In the genomic region with DNA sequence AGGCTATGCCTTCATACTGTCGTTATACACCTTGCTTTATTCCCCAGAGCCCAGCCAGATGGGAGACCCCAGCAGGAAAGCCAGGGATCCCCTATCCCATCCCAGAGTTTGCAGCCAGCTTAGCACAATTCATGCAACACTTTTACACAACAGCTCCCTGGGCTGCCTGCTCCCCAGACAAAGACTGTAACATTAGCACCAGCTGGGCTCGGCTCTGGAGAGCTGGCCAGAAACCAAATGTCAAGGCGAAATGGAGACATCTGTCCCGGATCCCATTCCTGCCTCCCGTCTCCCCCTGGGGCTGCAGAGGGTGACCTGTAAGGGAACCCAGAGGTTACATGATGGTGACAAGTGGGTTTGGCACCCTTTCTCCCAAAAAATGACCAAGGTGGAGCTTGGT, we compare ENCODE assay signal across 12 mouse cellular contexts. TPM values are rescaled to one million over a fixed set of nuclear protein-coding genes. Genes with fewer than 3 reads are reported as not detected.
DNase-seq lines count a peak whose midpoint lies in the region; ATAC-seq and TF ChIP-seq lines count a peak whose summit lies in the region.
"Had no signal": no experiment of that assay in that cellular context is flagged by ENCODE, and none has a peak within 500 bp of the region (broad histone marks: within the 10 kb centered on the region; RNA-seq: fewer than 3 reads in every experiment).

No protein-coding gene starts in this region.

- H3K27me3 ChIP-seq in embryonic facial prominence, embryonic 13.5 days = no peaks in the 10 kb centered on the region

- WGBS in embryonic facial prominence, embryonic 13.5 days = 25% methylated on average over 5 of the region's 5 CpGs

- H3K27ac ChIP-seq in layer of hippocampus, adult 2 months = no peak overlapping the region; the same call in 1 of the 2 replicates
- H3K27ac ChIP-seq in embryonic facial prominence, embryonic 13.5 days = 0 out of 2 replicates have a peak overlapping the region, but pooled peaks have one; percentile 4
- H3K27ac ChIP-seq: macrophage had no signal

- no peaks in the 10 kb centered on the region for H3K9me3 ChIP-seq in embryonic facial prominence, embryonic 13.5 days

- no peaks in the 10 kb centered on the region for H3K36me3 ChIP-seq in embryonic facial prominence, embryonic 13.5 days

- no peak for TF ChIP-seq CTCF in layer of hippocampus, adult 2 months (conservative IDR thresholded peaks at IDR 0.05)

- ATAC-seq in cerebellum, adult (ENCODE audit: insufficient number of reproducible peaks, low FRiP score, low TSS enrichment) = no peak
- no peak for ATAC-seq in embryonic facial prominence, embryonic 13.5 days (ENCODE audit: insufficient number of reproducible peaks, insufficient read depth, low FRiP score, low TSS enrichment, low read depth)

- H3K4me1 ChIP-seq in embryonic facial prominence, embryonic 13.5 days = peaks cover 45% of the 10 kb centered on the region

- 0 out of 2 replicates have a peak overlapping the region, but pooled peaks have one; percentile 36 for H3K9ac ChIP-seq in embryonic facial prominence, embryonic 13.5 days

- H3K4me2 ChIP-seq in embryonic facial prominence, embryonic 13.5 days = no peak overlapping the region

- peak; percentile 26 to 51 for DNase-seq in cerebellum, postnatal 10 days
- DNase-seq in layer of hippocampus, adult 9-11 months = peak; percentile 47
- DNase-seq in layer of hippocampus, adult 2 months (ENCODE audit: low spot score in 2 of 2) = no peak
- DNase-seq in heart, postnatal 4 days = peak; percentile 72
- no peak for DNase-seq in c-Kit-positive CD71-positive TER-119-positive erythroid progenitor cells, embryonic 14.5 days (ENCODE audit: low spot score)
- DNase-seq in frontal cortex, postnatal 25 days (ENCODE audit: low spot score in 2 of 2) = no peak

- H3K4me3 ChIP-seq in layer of hippocampus, adult 2 months = no peak overlapping the region
- no peak overlapping the region for H3K4me3 ChIP-seq in embryonic facial prominence, embryonic 13.5 days

RNA-seq across cellular contexts. Expression of a gene that starts 17.8 kb away (rescaled TPM):
- total RNA-seq in layer of hippocampus, adult 2 months (2021) = 1 to 10 TPM; 2.2 to 3.8 TPM
- polyA plus RNA-seq in embryonic facial prominence, embryonic 13.5 days (2015; fragmentation: Nextera tagmentation; extraction: Ambion mirVana) = 25.1 and 26.7 TPM in 2 replicates
- total RNA-seq in heart, postnatal 4 days (2021) = 10 to 100 TPM; 62.2 to 63.4 TPM
- polyA plus RNA-seq: macrophage had no signal

RNA-seq across cellular contexts. Expression of a gene that starts 31.4 kb away (rescaled TPM):
- 1 to 10 TPM; 2.0 to 3.3 TPM for total RNA-seq in layer of hippocampus, adult 2 months (2021)
- polyA plus RNA-seq in embryonic facial prominence, embryonic 13.5 days (2015; fragmentation: Nextera tagmentation; extraction: Ambion mirVana) = 3.1 and 5.0 TPM in 2 replicates
- total RNA-seq in heart, postnatal 4 days (2021) = under 1 TPM; 0.26 to 0.50 TPM
- total RNA-seq: hematopoietic stem cell, adult 5-6 weeks had no signal
- polyA plus RNA-seq: macrophage had no signal

RNA-seq across cellular contexts. Expression of a gene that starts 41.7 kb away (rescaled TPM):
- total RNA-seq in layer of hippocampus, adult 2 months (2021) = not detected
- polyA plus RNA-seq in embryonic facial prominence, embryonic 13.5 days (2015; fragmentation: Nextera tagmentation; extraction: Ambion mirVana) = 1.1 and 1.3 TPM in 2 replicates
- total RNA-seq in heart, postnatal 4 days (2021) = not detected
- total RNA-seq: hematopoietic stem cell, adult 5-6 weeks; layer of hippocampus, postnatal 14 days had no signal
- polyA plus RNA-seq: macrophage; neural tube, embryonic 14.5 days had no signal

RNA-seq across cellular contexts. Expression of a gene that starts 47.5 kb away (rescaled TPM):
- 10 to 100 TPM; 55.7 to 56.2 TPM for total RNA-seq in layer of hippocampus, adult 2 months (2021)
- 162 and 174 TPM in 2 replicates for polyA plus RNA-seq in embryonic facial prominence, embryonic 13.5 days (2015; fragmentation: Nextera tagmentation; extraction: Ambion mirVana)
- total RNA-seq in heart, postnatal 4 days (2021) = 10 to 100 TPM; 55.6 to 55.9 TPM

Comparison
In these comparisons a context has a peak if more than half of its experiments do, and no peak if none do; other contexts are left out.
1. DNase-seq: peak in cerebellum, postnatal 10 days (2 of 2), layer of hippocampus, adult 9-11 months (single experiment) and heart, postnatal 4 days (single experiment); none in layer of hippocampus, adult 2 months (0 of 2), c-Kit-positive CD71-positive TER-119-positive erythroid progenitor cells, embryonic 14.5 days (single experiment) and frontal cortex, postnatal 25 days (0 of 2).
2. RNA of a gene that starts 17.8 kb away (total RNA-seq): 62.2 to 63.4 TPM in heart, postnatal 4 days; 2.2 to 3.8 TPM in layer of hippocampus, adult 2 months; every median in the first group is over 10 times any median in the second.